Mouse (Mus musculus) kidney, adult 11 months (tissue): Measurements from ENCODE around the gene Olfr837.
"Not testable (repeated sequence)": the region's sequence is repeated elsewhere in the genome, so short reads cannot be mapped to it uniquely, and the experiment has no call there.

Experiments used
- DNase-seq: peaks from one replicate; pipeline ENCODE4 v3.0.0; 2022

Gene Olfr837

DNA sequence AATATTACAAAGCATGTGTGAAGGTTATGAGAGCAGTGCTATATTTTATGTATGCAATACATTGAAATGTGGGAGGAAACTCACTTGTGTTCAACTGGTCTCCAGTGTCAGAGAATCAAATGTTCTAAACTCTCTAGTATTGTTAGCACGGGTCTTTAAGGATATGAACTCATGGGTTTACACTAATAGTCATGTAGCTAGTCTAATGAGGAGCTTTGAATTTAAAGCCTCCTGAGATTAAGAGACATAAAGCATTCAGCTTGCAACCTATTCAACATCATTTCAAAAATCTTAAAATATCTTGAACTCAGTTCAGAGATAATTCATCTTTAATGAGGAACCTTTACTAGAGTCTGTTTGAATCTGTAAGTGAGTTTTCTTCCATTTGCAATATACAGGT lies at the start of gene Olfr837:
Gene Olfr837, plus strand, starts transcription at position 301 of the 400 bp plus-strand sequence.
- DNase-seq, result no peak

DNA sequence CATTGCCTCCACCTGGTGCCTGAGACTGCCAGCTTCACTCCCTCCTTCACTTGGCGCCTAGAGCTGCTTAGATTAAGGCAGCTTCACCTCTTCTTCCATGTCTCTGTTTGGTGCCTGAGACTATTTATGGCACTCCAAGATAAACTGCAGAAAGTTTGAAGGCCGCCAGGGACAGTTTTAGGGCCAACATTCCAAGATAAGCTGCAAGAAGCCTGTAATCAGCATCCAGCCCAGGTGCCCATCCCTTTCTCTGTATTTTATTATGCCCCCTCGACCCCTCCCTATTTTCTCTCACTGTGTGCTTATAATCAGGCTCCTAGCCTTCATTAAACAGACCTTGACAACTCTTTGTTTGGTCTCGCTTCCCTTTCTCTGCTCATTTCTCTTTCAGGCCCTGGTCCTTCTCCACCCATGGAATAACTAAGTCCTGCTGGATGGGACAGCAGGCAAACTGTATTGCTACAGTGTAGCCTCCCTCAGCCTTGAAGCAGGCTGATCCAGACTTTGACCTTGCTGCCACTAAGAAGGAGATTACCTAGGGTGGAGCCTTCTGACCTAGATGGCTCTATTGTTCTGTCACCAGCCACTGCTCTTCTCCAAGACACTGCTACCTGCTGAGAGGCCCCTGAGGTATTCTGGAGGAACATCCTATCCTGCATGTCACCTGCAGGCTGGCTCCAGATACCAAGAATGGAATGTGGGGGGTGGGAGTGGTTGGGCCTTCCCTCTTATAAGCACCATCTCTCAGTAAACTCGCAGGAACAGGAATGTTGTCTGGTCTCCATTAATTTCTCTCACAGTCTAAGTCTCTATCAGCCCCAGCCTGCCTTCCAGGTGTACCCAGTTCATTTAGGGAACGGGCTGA lies 43.0 kb upstream of the Olfr837 start:
- not testable (repeated sequence) for DNase-seq

DNA sequence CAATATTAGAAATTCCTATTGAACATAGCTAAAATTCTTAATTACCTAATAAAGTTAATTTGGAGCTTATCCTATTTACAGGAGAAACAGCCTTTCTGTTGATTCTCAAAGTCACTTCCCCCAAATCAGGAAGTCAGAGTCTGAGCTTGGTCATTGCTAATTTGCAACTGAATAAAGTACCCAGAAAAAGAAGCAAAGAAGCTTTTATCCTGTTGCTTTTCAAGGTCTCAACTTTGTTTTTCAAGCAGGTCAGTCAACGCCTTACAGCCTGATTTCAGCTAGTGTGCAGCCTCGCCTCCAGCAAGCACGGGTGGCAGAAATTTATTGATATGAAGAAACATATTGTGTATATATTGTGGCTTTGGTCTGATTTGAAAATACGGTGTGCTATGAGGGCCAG lies 38.8 kb upstream of the Olfr837 start:
- no peak for DNase-seq

GRCm38 (mm10) chr9:19120082-19120481 lies 16.0 kb upstream of the Olfr837 start, which contains the start of gene Olfr836:
Gene Olfr836 (plus strand): TSS chr9:19120382.
- no peak for DNase-seq

DNA sequence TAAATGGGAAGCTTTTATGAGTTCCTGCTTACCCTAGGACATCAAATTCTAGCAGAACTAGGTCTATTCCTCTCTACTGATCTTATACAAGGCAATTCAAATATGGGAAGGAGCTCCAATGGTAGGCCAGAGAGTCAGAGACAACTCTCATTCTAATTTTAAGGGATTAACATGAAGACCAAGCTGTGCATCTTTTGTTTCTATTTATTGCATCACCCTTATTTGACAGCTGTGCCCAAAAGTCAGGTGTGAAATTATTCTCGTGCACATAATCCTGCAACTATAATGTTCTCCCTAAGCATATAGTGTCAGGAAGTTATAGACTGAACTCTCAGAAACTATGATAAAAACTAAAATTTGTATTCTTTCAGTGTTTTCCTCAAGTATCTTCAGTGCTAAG lies 41.1 kb downstream of the Olfr837 start, which contains the start of gene Olfr839-ps1:
Gene Olfr839-ps1, minus strand, starts transcription at position 101 of the 400 bp plus-strand sequence.
- DNase-seq, result no peak
